Mouse (Mus musculus) ES-E14 (cell line): ENCODE results near the gene Gm20671.

Experiments
- HCFC1 ChIP-seq: IDR thresholded peaks from 2 replicates; pipeline ENCODE4 v1.6.1; 2012; ENCODE audit warnings: low read length, inconsistent platforms, borderline replicate concordance; ENCODE audit not compliant: insufficient read depth
- MAFK ChIP-seq: IDR thresholded peaks from 2 replicates; pipeline ENCODE4 v1.6.1; 2014; ENCODE audit warnings: mild to moderate bottlenecking, low read depth, low read length, inconsistent platforms; ENCODE audit not compliant: insufficient read depth
- ZC3H11A ChIP-seq: IDR thresholded peaks from 2 replicates; pipeline ENCODE4 v1.6.1; 2012; ENCODE audit warnings: low read depth, mild to moderate bottlenecking, inconsistent platforms, low read length, borderline replicate concordance
- ZNF384 ChIP-seq: IDR thresholded peaks from 2 replicates; pipeline ENCODE4 v1.6.1; 2012; ENCODE audit warnings: low read depth, low read length, inconsistent platforms

DNA sequence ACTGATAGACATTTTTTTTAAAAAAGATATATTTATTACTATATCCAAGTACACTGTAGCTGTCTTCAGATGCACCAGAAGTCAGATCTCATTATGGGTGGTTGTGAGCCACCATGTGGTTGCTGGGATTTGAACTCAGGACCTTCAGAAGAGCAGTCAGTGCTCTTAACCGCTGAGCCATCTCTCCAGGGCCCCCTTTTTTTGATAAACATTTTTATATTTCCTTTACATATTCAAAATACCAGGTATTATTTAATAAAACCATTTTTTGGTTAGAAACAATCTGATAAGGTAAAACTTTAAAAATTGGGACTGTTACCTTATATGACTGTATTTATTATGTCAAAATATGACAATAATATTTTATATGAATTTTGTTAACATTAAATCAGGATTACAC lies 34.2 kb upstream of the Gm20671 start:
- TF ChIP-seq HCFC1: no peak
- TF ChIP-seq ZC3H11A: no peak
- no peak for TF ChIP-seq ZNF384
- TF ChIP-seq MAFK: no peak
